Mouse (Mus musculus): ENCODE measurements around the gene Nkx2-5.
A peak's percentile ranks its signal among the peaks of the same experiment; 100 is the strongest.

DNA sequence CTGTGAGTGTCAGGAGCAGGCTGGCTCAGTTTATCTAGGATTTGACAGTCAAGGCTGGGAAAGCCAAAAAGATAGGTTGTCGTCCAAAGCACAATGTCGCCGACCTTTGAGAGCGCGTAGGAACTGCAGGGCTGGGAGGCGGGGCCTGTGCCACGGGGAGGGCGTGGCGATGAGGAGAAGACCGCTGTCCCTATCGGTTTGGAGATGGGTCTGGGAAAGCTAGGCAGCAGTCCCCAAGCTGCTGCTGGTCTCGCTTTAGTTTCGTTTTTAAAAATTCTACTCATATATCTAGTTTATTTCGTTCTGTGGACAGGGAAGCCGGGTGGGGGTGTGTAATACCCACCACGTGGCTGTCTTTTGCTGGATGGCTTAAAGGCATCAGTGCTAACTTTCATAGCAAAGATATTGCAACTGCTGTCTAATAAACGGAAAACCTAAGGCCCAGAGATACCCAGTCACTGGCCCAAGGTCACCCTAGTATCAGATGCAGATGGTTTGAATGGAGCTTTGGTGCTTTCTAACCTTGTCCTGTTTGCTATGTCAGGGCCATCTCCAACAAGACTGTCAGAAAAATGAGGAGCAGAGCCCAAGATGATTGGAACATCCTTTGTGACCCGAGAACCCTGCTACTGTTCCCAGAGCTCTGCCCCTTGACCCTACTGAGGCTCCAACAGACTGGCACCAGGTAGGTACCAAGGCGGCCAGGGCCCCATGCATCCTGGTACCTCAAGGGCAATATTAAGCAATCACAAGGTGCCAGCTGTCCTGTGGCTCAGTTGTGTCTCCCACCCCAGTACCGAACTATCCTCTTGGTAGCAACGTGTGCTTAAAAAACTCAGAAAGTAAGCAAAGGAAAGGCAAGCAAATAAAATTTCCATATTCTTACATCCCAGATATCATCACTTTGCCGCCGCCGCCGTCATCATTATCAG, 40.5 kb upstream of the Nkx2-5 start:
- TF ChIP-seq POLR2A (IDR thresholded peaks at IDR 0.05; ENCODE audit: borderline replicate concordance, insufficient read depth, low read length), result no peak
- peak; percentile 50; the same call in 1 of the 2 replicates for TF ChIP-seq CTCF (IDR thresholded peaks at IDR 0.05; ENCODE audit: borderline replicate concordance, insufficient read depth, low read depth, low read length)

Measured in cerebellum, adult 2 months (tissue).